Mouse (Mus musculus) kidney, adult 9 months (tissue): ENCODE measurements around the gene AU022751.
"Not testable (repeated sequence)": the region's sequence is repeated elsewhere in the genome, so short reads cannot be mapped to it uniquely, and the experiment has no call there.

Experiments
- DNase-seq: peaks from one replicate; pipeline ENCODE4 v3.0.0; 2022

The AU022751 gene

GRCm38 (mm10) chrX:6082954-6083680, at the start of gene AU022751:
Gene AU022751 (minus strand): TSS chrX:6083419.
- DNase-seq, result no peak

DNA sequence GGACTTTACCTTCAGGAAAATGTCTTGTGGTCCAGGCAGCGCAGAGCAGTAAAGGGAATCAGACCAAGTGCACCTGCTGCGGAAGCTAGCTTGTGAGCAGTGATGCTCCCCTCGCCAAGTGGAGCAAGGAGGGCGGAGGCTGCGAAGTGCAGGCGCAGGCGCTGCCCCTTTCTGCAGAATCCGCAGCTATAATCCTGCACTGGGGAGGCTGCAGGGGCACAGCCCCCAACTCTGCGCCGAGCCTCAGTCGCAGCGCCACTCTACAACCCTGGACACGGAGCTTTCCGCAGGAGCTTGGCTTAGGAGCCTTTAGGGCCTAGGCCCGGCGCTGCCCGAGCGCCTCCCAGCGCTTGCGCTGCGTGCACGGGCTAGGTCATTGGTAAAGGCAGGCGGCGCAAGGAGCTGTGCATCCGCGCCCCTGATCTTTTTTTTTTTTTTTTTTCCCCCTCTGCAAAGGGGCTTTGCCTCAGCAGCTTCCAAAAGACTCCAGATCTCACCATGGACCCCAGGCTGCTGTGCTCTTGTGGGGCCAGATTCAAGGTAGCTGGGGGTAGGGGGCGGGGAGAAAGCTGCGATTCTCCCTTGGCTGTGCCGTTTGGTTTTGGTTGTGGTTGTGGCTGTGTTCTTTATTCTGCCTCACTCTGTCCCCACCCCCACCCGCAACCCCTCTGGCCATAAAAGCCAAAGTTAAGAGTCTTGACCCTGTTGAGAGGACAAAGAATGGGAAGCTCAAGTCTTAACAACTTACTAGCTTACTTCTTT, 9.0 kb upstream of the AU022751 start:
- no peak for DNase-seq

DNA sequence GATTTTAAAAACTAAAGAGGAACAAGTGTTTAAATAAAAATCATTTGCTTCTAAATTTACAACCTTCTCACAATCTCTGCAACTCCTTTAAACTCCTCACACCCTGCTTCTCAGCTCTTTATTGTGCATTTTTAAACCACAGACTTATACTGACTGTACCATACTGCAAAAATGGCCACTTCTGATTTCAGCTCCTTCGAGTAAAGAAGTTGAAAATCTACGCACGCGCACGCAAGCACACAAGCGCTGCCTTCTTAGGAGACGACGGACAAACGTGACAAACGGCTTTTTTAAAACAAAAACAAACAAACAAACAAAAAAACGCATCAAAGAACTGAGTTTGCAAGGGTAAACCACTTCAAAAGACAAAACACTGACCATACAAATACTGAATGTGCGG, 8.3 kb upstream of the AU022751 start:
- no peak for DNase-seq

DNA sequence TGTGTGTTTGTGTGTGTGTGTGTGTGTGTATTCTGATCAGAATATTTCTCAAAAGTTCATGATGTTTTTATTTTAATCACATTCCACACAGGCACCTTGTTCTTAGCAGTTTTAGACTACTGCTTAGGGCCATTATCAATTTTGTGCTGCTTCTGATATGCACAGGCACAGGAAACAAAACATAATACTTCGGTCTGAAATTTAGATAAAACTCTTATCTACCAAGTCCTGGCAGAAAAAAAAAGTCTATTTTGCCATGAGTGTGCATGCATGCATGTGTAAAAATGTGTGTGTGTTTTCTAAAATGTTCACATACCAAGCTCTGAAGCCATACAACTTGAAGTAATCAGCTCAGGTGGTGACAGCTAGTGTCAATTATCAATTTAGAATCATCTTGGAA, 21.7 kb downstream of the AU022751 start:
- no peak for DNase-seq

DNA sequence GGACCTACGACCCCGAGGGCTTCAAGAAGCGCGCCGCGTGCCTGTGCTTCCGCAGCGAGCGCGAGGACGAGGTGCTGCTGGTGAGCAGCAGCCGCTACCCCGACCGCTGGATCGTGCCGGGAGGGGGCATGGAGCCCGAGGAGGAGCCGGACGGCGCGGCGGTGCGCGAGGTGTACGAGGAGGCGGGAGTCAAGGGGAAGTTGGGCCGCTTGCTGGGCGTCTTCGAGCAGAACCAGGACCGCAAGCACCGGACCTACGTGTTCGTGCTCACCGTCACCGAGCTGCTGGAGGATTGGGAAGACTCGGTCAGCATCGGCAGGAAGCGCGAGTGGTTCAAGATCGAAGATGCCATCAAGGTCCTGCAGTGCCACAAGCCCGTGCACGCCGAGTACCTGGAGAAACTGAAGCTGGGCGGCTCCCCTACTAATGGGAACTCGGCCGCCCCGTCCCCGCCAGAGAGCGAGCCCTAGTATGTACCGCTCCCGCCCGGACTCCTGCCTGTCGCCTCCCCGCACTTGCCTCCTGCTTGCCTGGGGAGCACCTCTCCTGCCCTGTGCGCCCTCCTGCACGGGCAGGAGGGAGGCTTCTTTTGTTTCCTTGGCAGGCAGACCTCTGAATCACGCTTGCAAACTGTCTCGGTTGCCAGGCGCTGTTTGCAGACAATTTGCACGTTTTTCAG, 35.1 kb downstream of the AU022751 start:
- DNase-seq, result not testable (repeated sequence)

DNA sequence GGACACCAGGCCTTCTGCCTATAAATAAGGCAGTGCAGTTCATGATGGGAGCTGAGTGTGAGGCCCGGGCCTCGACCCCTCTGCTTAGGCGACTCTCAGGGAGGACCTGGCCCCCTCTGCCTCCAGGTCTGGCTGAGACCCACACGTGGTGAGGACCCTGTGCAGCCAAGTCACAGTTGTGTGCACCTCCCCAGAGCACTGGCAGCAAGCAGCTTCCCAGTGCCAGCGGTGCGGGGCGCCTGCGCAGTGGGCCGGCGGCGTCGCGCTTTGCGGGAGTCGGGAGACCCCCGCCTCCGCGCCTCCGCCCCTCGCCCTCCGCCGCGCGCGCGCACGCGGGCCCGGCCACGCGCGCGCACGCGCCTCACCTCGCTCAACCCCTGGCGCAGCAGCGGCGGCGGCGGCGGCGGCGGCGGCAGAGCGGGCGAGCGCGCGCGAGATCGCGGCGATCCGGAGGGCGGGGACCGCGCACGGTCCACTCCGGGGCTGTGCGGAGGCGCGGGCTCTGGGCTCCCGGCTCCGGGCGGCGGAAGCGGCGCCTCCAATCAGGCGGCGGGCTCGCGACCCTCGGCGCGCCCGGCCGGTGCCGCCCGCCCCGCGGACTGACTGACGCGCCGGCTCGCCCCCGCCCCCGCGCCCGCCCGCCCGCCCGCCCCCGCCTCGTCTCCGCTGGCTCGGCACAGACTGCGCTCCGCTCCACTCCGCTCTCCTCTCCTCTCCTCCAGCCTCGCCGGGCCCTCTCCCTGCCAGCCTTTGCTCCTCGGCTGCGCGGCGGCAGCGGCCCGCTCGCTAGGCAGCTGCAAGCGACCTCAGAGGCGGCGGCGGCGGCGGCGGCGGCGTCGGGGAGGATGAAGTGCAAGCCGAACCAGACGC, 35.9 kb downstream of the AU022751 start, which contains the start of gene Nudt11:
Nudt11 (plus strand) TSS at position 388 of the 870 bp plus-strand sequence.
- DNase-seq, result peak; percentile 0
